18 mouse cellular contexts compared by ENCODE assay signal in the genomic region with DNA sequence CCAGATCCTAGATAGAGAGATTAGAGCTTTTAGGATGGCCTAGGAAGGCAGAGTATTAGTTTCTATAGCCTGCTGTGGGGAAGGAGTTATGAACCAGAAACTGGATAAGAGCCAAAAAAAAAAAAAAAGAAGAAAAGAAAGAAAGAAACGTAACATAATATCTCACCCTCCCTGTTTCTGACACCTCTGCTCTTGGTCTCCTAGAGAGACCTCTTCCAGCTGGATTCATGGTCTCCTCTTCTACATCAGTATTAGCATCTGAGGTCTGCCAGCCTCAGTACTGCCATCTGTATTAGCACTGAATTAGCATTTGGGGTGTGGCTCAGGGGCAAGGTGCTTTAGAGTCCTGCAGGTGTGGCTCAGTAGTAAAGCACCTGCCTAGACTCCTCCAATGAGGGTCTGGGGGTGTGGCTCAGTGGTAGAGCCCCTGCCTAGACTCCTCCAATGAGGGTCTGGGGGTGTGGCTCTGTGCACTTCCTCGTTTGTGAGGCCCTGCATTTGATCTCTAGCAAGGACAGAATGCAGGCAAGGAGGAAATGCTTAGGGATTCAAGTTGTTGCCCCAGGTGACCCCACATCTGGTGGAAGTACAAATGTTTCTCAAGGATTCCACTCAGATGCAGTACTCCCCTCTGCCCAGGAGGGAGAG. TPM values are rescaled to one million over a fixed set of nuclear protein-coding genes. Genes with fewer than 3 reads are reported as not detected.
DNase-seq lines count a peak whose midpoint lies in the region; ATAC-seq and TF ChIP-seq lines count a peak whose summit lies in the region.
"Had no signal": no experiment of that assay in that cellular context is flagged by ENCODE, and none has a peak within 500 bp of the region (broad histone marks: within the 10 kb centered on the region; RNA-seq: fewer than 3 reads in every experiment).

No protein-coding gene starts in this region.

- H3K36me3 ChIP-seq in embryonic facial prominence, embryonic 13.5 days = no peaks in the 10 kb centered on the region
- H3K36me3 ChIP-seq in embryonic facial prominence, embryonic 10.5 days (replicated peaks) = no peaks in the 10 kb centered on the region; the same call in 1 of the 2 replicates
- H3K36me3 ChIP-seq in midbrain, embryonic 11.5 days (ENCODE audit: control insufficient read depth, insufficient read depth, low read length) = no peaks in the 10 kb centered on the region
- no peaks in the 10 kb centered on the region for H3K36me3 ChIP-seq in midbrain, embryonic 15.5 days (replicated peaks)
- H3K36me3 ChIP-seq in intestine, embryonic 16.5 days (ENCODE audit: control insufficient read depth, insufficient read depth, low read length) = peaks cover 12% of the 10 kb centered on the region
- no peaks in the 10 kb centered on the region for H3K36me3 ChIP-seq in stomach, postnatal 0 days (ENCODE audit: control insufficient read depth, insufficient read depth, low read length)
- H3K36me3 ChIP-seq: limb, embryonic 15.5 days had no signal

- no peak overlapping the region for H3K9ac ChIP-seq in embryonic facial prominence, embryonic 13.5 days
- no peak overlapping the region for H3K9ac ChIP-seq in midbrain, embryonic 11.5 days (ENCODE audit: low read length)
- no peak overlapping the region for H3K9ac ChIP-seq in midbrain, embryonic 15.5 days
- H3K9ac ChIP-seq in intestine, embryonic 16.5 days (ENCODE audit: low read depth, low read length) = no peak overlapping the region
- H3K9ac ChIP-seq in stomach, postnatal 0 days (ENCODE audit: low read length) = no peak overlapping the region
- H3K9ac ChIP-seq: limb, embryonic 15.5 days; liver, postnatal 0 days had no signal

- H3K27me3 ChIP-seq in embryonic facial prominence, embryonic 13.5 days = no peaks in the 10 kb centered on the region
- no peaks in the 10 kb centered on the region for H3K27me3 ChIP-seq in embryonic facial prominence, embryonic 10.5 days (replicated peaks; ENCODE audit: low read depth, poor library complexity, severe bottlenecking)
- H3K27me3 ChIP-seq in midbrain, embryonic 11.5 days (ENCODE audit: control insufficient read depth, insufficient read depth, low read length) = no peaks in the 10 kb centered on the region
- no peaks in the 10 kb centered on the region for H3K27me3 ChIP-seq in midbrain, embryonic 15.5 days (replicated peaks)
- H3K27me3 ChIP-seq in intestine, embryonic 16.5 days (replicated peaks; ENCODE audit: control insufficient read depth, insufficient read depth, low read length) = no peaks in the 10 kb centered on the region
- H3K27me3 ChIP-seq in stomach, postnatal 0 days (ENCODE audit: control insufficient read depth, insufficient read depth, low read length) = no peaks in the 10 kb centered on the region
- H3K27me3 ChIP-seq: limb, embryonic 15.5 days had no signal

- no peak for TF ChIP-seq EP300 in stomach, postnatal 0 days (optimal IDR thresholded peaks at IDR 0.05)

- no peak overlapping the region for H3K4me3 ChIP-seq in embryonic facial prominence, embryonic 13.5 days
- no peak overlapping the region for H3K4me3 ChIP-seq in embryonic facial prominence, embryonic 10.5 days
- no peak overlapping the region for H3K4me3 ChIP-seq in midbrain, embryonic 11.5 days (ENCODE audit: low read depth, low read length)
- no peak overlapping the region for H3K4me3 ChIP-seq in midbrain, embryonic 15.5 days
- H3K4me3 ChIP-seq in intestine, embryonic 16.5 days (ENCODE audit: low read length) = no peak overlapping the region
- H3K4me3 ChIP-seq in stomach, postnatal 0 days (ENCODE audit: low read depth, low read length) = no peak overlapping the region
- H3K4me3 ChIP-seq: limb, embryonic 15.5 days; megakaryocyte, embryonic 14.5 days had no signal

- peak; percentile 38; the same call in 1 of the 2 replicates for ATAC-seq in embryonic facial prominence, embryonic 13.5 days (ENCODE audit: insufficient number of reproducible peaks, insufficient read depth, low FRiP score, low TSS enrichment, low read depth)
- ATAC-seq in midbrain, embryonic 11.5 days (ENCODE audit: low FRiP score) = no peak
- no peak for ATAC-seq in midbrain, embryonic 15.5 days (replicated peaks)
- peak; percentile 93 for ATAC-seq in intestine, embryonic 16.5 days
- peak; percentile 87 for ATAC-seq in stomach, postnatal 0 days (ENCODE audit: low FRiP score, low TSS enrichment)
- ATAC-seq: activated CD4-positive, CD25-positive, alpha-beta regulatory T cell, adult 4 months; liver, postnatal 0 days had no signal

- DNase-seq in embryonic facial prominence, embryonic 10.5 days (ENCODE audit: low spot score) = no peak
- DNase-seq in midbrain, embryonic 11.5 days (ENCODE audit: low spot score, missing footprints) = peak; percentile 60
- DNase-seq in stomach, postnatal 0 days (ENCODE audit: low spot score) = peak; percentile 87
- no peak for DNase-seq in B cell, adult 2 months
- no peak for DNase-seq in layer of hippocampus, postnatal 25 days (ENCODE audit: extremely low spot score in 1 of 2, low spot score in 1 of 2)
- DNase-seq: cerebellum, adult 9-11 months; gastrocnemius, postnatal 36 days; heart, postnatal 36 days; liver, postnatal 0 days; thymus, postnatal 4 days had no signal

- no peaks in the 10 kb centered on the region for H3K9me3 ChIP-seq in embryonic facial prominence, embryonic 13.5 days
- H3K9me3 ChIP-seq in embryonic facial prominence, embryonic 10.5 days = no peaks in the 10 kb centered on the region
- H3K9me3 ChIP-seq in midbrain, embryonic 11.5 days (ENCODE audit: control insufficient read depth, low read length) = no peaks in the 10 kb centered on the region
- H3K9me3 ChIP-seq in midbrain, embryonic 15.5 days = no peaks in the 10 kb centered on the region
- no peaks in the 10 kb centered on the region for H3K9me3 ChIP-seq in intestine, embryonic 16.5 days (ENCODE audit: control insufficient read depth, low read length)
- H3K9me3 ChIP-seq in stomach, postnatal 0 days (ENCODE audit: control insufficient read depth, low read length) = no peaks in the 10 kb centered on the region
- H3K9me3 ChIP-seq: limb, embryonic 15.5 days; megakaryocyte, embryonic 14.5 days had no signal

- H3K27ac ChIP-seq in embryonic facial prominence, embryonic 13.5 days = no peak overlapping the region
- H3K27ac ChIP-seq in embryonic facial prominence, embryonic 10.5 days (replicated peaks) = no peak overlapping the region
- H3K27ac ChIP-seq in midbrain, embryonic 11.5 days (ENCODE audit: low read depth, low read length) = no peak overlapping the region
- no peak overlapping the region for H3K27ac ChIP-seq in midbrain, embryonic 15.5 days
- peak overlapping the region; percentile 62 for H3K27ac ChIP-seq in intestine, embryonic 16.5 days (ENCODE audit: low read length)
- no peak overlapping the region for H3K27ac ChIP-seq in stomach, postnatal 0 days (replicated peaks)
- H3K27ac ChIP-seq: limb, embryonic 15.5 days had no signal

- H3K4me2 ChIP-seq in embryonic facial prominence, embryonic 13.5 days = no peak overlapping the region
- no peak overlapping the region for H3K4me2 ChIP-seq in midbrain, embryonic 11.5 days
- no peak overlapping the region for H3K4me2 ChIP-seq in midbrain, embryonic 15.5 days
- H3K4me2 ChIP-seq in intestine, embryonic 16.5 days (ENCODE audit: low read depth, low read length) = no peak overlapping the region
- H3K4me2 ChIP-seq in stomach, postnatal 0 days (replicated peaks; ENCODE audit: low read depth) = no peak overlapping the region
- H3K4me2 ChIP-seq: heart, embryonic 11.5 days; limb, embryonic 15.5 days had no signal

- WGBS in embryonic facial prominence, embryonic 13.5 days = 29% methylated on average over 2 of the region's 2 CpGs
- 57% methylated on average over 2 of the region's 2 CpGs for WGBS in embryonic facial prominence, embryonic 10.5 days
- WGBS in midbrain, embryonic 11.5 days = 67% methylated on average over 2 of the region's 2 CpGs
- 55% methylated on average over 2 of the region's 2 CpGs for WGBS in midbrain, embryonic 15.5 days
- WGBS in intestine, embryonic 16.5 days = 25% methylated on average over 2 of the region's 2 CpGs
- WGBS in stomach, postnatal 0 days = 27% methylated on average over 2 of the region's 2 CpGs

- H3K4me1 ChIP-seq in embryonic facial prominence, embryonic 13.5 days = 0 out of 2 replicates have a peak, but pooled peaks cover 3% of the 10 kb centered on the region
- H3K4me1 ChIP-seq in embryonic facial prominence, embryonic 10.5 days = peaks cover 16% of the 10 kb centered on the region; the same call in 1 of the 2 replicates
- H3K4me1 ChIP-seq in midbrain, embryonic 11.5 days (ENCODE audit: control insufficient read depth, insufficient read depth, low read length) = no peaks in the 10 kb centered on the region
- no peaks in the 10 kb centered on the region for H3K4me1 ChIP-seq in midbrain, embryonic 15.5 days
- H3K4me1 ChIP-seq in intestine, embryonic 16.5 days (ENCODE audit: control insufficient read depth, insufficient read depth, low read length) = peaks cover 21% of the 10 kb centered on the region
- H3K4me1 ChIP-seq in stomach, postnatal 0 days (replicated peaks; ENCODE audit: control insufficient read depth, insufficient read depth) = no peaks in the 10 kb centered on the region
- H3K4me1 ChIP-seq: limb, embryonic 15.5 days had no signal

- no peak for TF ChIP-seq CTCF in stomach, postnatal 0 days (IDR thresholded peaks at IDR 0.05; ENCODE audit: low read depth)

RNA-seq across cellular contexts. Expression of gene Faap24, which starts 13.8 kb away (rescaled TPM):
- 16.1 and 17.4 TPM in 2 replicates for polyA plus RNA-seq in embryonic facial prominence, embryonic 13.5 days (2015; fragmentation: Nextera tagmentation; extraction: Ambion mirVana)
- 17.6 and 20.5 TPM in 2 replicates for polyA plus RNA-seq in embryonic facial prominence, embryonic 10.5 days (2016; fragmentation: Nextera tagmentation; extraction: Ambion mirVana)
- 26.2 and 26.9 TPM in 2 replicates for polyA plus RNA-seq in midbrain, embryonic 11.5 days (2014; fragmentation: Nextera tagmentation; extraction: Ambion mirVana)
- polyA plus RNA-seq in midbrain, embryonic 15.5 days (2015; fragmentation: Nextera tagmentation; extraction: Ambion mirVana) = 19.4 and 19.9 TPM in 2 replicates
- polyA plus RNA-seq in intestine, embryonic 16.5 days (2015; fragmentation: Nextera tagmentation; extraction: Ambion mirVana) = 21.1 and 22.5 TPM in 2 replicates
- polyA plus RNA-seq in stomach, postnatal 0 days (2015; fragmentation: Nextera tagmentation; extraction: Ambion mirVana) = 8.8 and 9.3 TPM in 2 replicates
- total RNA-seq in layer of hippocampus, postnatal 25 days (2021) = 1 to 10 TPM; 5.3 to 6.9 TPM

RNA-seq across cellular contexts. Expression of gene Cep89, which starts 14.0 kb away (rescaled TPM):
- polyA plus RNA-seq in embryonic facial prominence, embryonic 13.5 days (2015; fragmentation: Nextera tagmentation; extraction: Ambion mirVana) = 52.7 and 54.1 TPM in 2 replicates
- 59.0 and 63.3 TPM in 2 replicates for polyA plus RNA-seq in embryonic facial prominence, embryonic 10.5 days (2016; fragmentation: Nextera tagmentation; extraction: Ambion mirVana)
- polyA plus RNA-seq in midbrain, embryonic 11.5 days (2014; fragmentation: Nextera tagmentation; extraction: Ambion mirVana) = 42.9 and 46.6 TPM in 2 replicates
- polyA plus RNA-seq in midbrain, embryonic 15.5 days (2015; fragmentation: Nextera tagmentation; extraction: Ambion mirVana) = 35.8 and 36.1 TPM in 2 replicates
- polyA plus RNA-seq in intestine, embryonic 16.5 days (2015; fragmentation: Nextera tagmentation; extraction: Ambion mirVana) = 41.4 and 45.0 TPM in 2 replicates
- polyA plus RNA-seq in stomach, postnatal 0 days (2015; fragmentation: Nextera tagmentation; extraction: Ambion mirVana) = 11.7 and 12.3 TPM in 2 replicates
- total RNA-seq in layer of hippocampus, postnatal 25 days (2021) = 10 to 100 TPM; 11.8 to 22.6 TPM

RNA-seq across cellular contexts. Expression of gene Rhpn2, which starts 48.9 kb away (rescaled TPM):
- 4.3 and 5.6 TPM in 2 replicates for polyA plus RNA-seq in embryonic facial prominence, embryonic 13.5 days (2015; fragmentation: Nextera tagmentation; extraction: Ambion mirVana)
- polyA plus RNA-seq in embryonic facial prominence, embryonic 10.5 days (2016; fragmentation: Nextera tagmentation; extraction: Ambion mirVana) = 5.2 and 5.5 TPM in 2 replicates
- polyA plus RNA-seq in midbrain, embryonic 11.5 days (2014; fragmentation: Nextera tagmentation; extraction: Ambion mirVana) = 1.9 and 2.2 TPM in 2 replicates
- polyA plus RNA-seq in midbrain, embryonic 15.5 days (2015; fragmentation: Nextera tagmentation; extraction: Ambion mirVana) = 1.9 and 2.1 TPM in 2 replicates
- 95.3 and 105 TPM in 2 replicates for polyA plus RNA-seq in intestine, embryonic 16.5 days (2015; fragmentation: Nextera tagmentation; extraction: Ambion mirVana)
- polyA plus RNA-seq in stomach, postnatal 0 days (2015; fragmentation: Nextera tagmentation; extraction: Ambion mirVana) = 23.1 and 24.4 TPM in 2 replicates
- total RNA-seq in layer of hippocampus, postnatal 25 days (2021) = 1 to 10 TPM; 3.1 to 4.2 TPM
- total RNA-seq: monocyte, adult 5-6 weeks had no signal

Comparison
In these comparisons a context has a peak if more than half of its experiments do, and no peak if none do; other contexts are left out.
1. ATAC-seq: peak in embryonic facial prominence, embryonic 13.5 days (single experiment), intestine, embryonic 16.5 days (single experiment) and stomach, postnatal 0 days (single experiment); none in midbrain, embryonic 11.5 days (single experiment) and midbrain, embryonic 15.5 days (single experiment).
2. DNase-seq: peak in midbrain, embryonic 11.5 days (single experiment) and stomach, postnatal 0 days (single experiment); none in embryonic facial prominence, embryonic 10.5 days (single experiment), B cell, adult 2 months (0 of 2) and layer of hippocampus, postnatal 25 days (0 of 2).